Mouse (Mus musculus): ENCODE results near the gene Papss2. TPM values are rescaled to one million over a fixed set of nuclear protein-coding genes. Genes with fewer than 3 reads are reported as not detected.

Papss2 gene
- polyA plus RNA-seq, 1 experiment from 2014 or later: 2.9 TPM

- Histone ChIP-seq H3K9me3 (ENCODE audit: low read length) (no peaks in the 10 kb centered on the region), H3K4me2 (replicated peaks; ENCODE audit: low read depth, low read length) (no peak overlapping the region), H3K27ac (ENCODE audit: low read length) (no peak overlapping the region), H3K4me3 (ENCODE audit: low read depth, low read length) (no peak overlapping the region), H3K4me1 (ENCODE audit: insufficient read depth, low read depth, low read length) (no peaks in the 10 kb centered on the region), H3K36me3 (ENCODE audit: insufficient read depth, low read length) (no peaks in the 10 kb centered on the region), H3K27me3 (replicated peaks; ENCODE audit: insufficient read depth, low read length) (no peaks in the 10 kb centered on the region), H3K9ac (replicated peaks; ENCODE audit: low read depth) (no peak overlapping the region)
- ATAC-seq (no peak), DNase-seq (ENCODE audit: low spot score) (no peak)
- 39% methylated on average over 13 of the region's 13 CpGs for WGBS
- no peak for TF ChIP-seq CTCF (IDR thresholded peaks at IDR 0.05)
- TF ChIP-seq EP300 (IDR thresholded peaks at IDR 0.05): no peak
Observed at GRCm38 (mm10) chr19:32638276-32638903, 42.8 kb downstream of the Papss2 start.

- H3K4me1 ChIP-seq (ENCODE audit: insufficient read depth, low read depth, low read length): no peaks in the 10 kb centered on the region
- DNase-seq (ENCODE audit: low spot score): no peak
- no peaks in the 10 kb centered on the region for H3K27me3 ChIP-seq (replicated peaks; ENCODE audit: insufficient read depth, low read length)
- WGBS: 87% methylated on average over 7 of the region's 7 CpGs
- H3K36me3 ChIP-seq (ENCODE audit: insufficient read depth, low read length): no peaks in the 10 kb centered on the region
- no peak overlapping the region for H3K4me3 ChIP-seq (ENCODE audit: low read depth, low read length)
- no peak for TF ChIP-seq CTCF (IDR thresholded peaks at IDR 0.05)
- no peak for TF ChIP-seq EP300 (IDR thresholded peaks at IDR 0.05)
- no peaks in the 10 kb centered on the region for H3K9me3 ChIP-seq (ENCODE audit: low read length)
- H3K9ac ChIP-seq (replicated peaks; ENCODE audit: low read depth): no peak overlapping the region
- no peak for ATAC-seq
- H3K27ac ChIP-seq (ENCODE audit: low read length): no peak overlapping the region
- no peak overlapping the region for H3K4me2 ChIP-seq (replicated peaks; ENCODE audit: low read depth, low read length)
Observed at GRCm38 (mm10) chr19:32641535-32641934, 45.9 kb downstream of the Papss2 start.

GRCm38 (mm10) chr19:32641995-32642394 lies 46.4 kb downstream of the Papss2 start:
- no peak for ATAC-seq

GRCm38 (mm10) chr19:32643642-32644041 lies 48.1 kb downstream of the Papss2 start:
- H3K9ac ChIP-seq (replicated peaks; ENCODE audit: low read depth): no peak overlapping the region
- 90% methylated on average over 3 of the region's 3 CpGs for WGBS
- DNase-seq (ENCODE audit: low spot score): no peak
- no peaks in the 10 kb centered on the region for H3K4me1 ChIP-seq (ENCODE audit: insufficient read depth, low read depth, low read length)
- no peak overlapping the region for H3K4me2 ChIP-seq (replicated peaks; ENCODE audit: low read depth, low read length)
- no peak overlapping the region for H3K4me3 ChIP-seq (ENCODE audit: low read depth, low read length)
- no peaks in the 10 kb centered on the region for H3K27me3 ChIP-seq (replicated peaks; ENCODE audit: insufficient read depth, low read length)
- H3K36me3 ChIP-seq (ENCODE audit: insufficient read depth, low read length): no peaks in the 10 kb centered on the region
- no peak overlapping the region for H3K27ac ChIP-seq (ENCODE audit: low read length)
- no peaks in the 10 kb centered on the region for H3K9me3 ChIP-seq (ENCODE audit: low read length)
- ATAC-seq: no peak
- no peak for TF ChIP-seq CTCF (IDR thresholded peaks at IDR 0.05)
- no peak for TF ChIP-seq EP300 (IDR thresholded peaks at IDR 0.05)

More at GRCm38 (mm10) chr19:32641995-32642394, 46.4 kb downstream of the Papss2 start:
- Histone ChIP-seq H3K36me3 (ENCODE audit: insufficient read depth, low read length) (no peaks in the 10 kb centered on the region), H3K27ac (ENCODE audit: low read length) (no peak overlapping the region), H3K4me1 (ENCODE audit: insufficient read depth, low read depth, low read length) (no peaks in the 10 kb centered on the region), H3K27me3 (replicated peaks; ENCODE audit: insufficient read depth, low read length) (no peaks in the 10 kb centered on the region), H3K9ac (replicated peaks; ENCODE audit: low read depth) (no peak overlapping the region), H3K9me3 (ENCODE audit: low read length) (no peaks in the 10 kb centered on the region), H3K4me3 (ENCODE audit: low read depth, low read length) (no peak overlapping the region), H3K4me2 (replicated peaks; ENCODE audit: low read depth, low read length) (no peak overlapping the region)
- TF ChIP-seq CTCF (IDR thresholded peaks at IDR 0.05) (no peak), EP300 (IDR thresholded peaks at IDR 0.05) (no peak)
- DNase-seq (ENCODE audit: low spot score): no peak
- WGBS: 87% methylated on average over 8 of the region's 8 CpGs

- no peak overlapping the region for H3K27ac ChIP-seq (ENCODE audit: low read length)
- ATAC-seq: no peak
- no peak overlapping the region for H3K4me3 ChIP-seq (ENCODE audit: low read depth, low read length)
- WGBS: 76% methylated on average over 7 of the region's 7 CpGs
- H3K36me3 ChIP-seq (ENCODE audit: insufficient read depth, low read length): no peaks in the 10 kb centered on the region
- DNase-seq (ENCODE audit: low spot score): no peak
- no peak for TF ChIP-seq EP300 (IDR thresholded peaks at IDR 0.05)
- TF ChIP-seq CTCF (IDR thresholded peaks at IDR 0.05): no peak
- no peaks in the 10 kb centered on the region for H3K9me3 ChIP-seq (ENCODE audit: low read length)
- H3K9ac ChIP-seq (replicated peaks; ENCODE audit: low read depth): no peak overlapping the region
- H3K27me3 ChIP-seq (replicated peaks; ENCODE audit: insufficient read depth, low read length): no peaks in the 10 kb centered on the region
- H3K4me2 ChIP-seq (replicated peaks; ENCODE audit: low read depth, low read length): no peak overlapping the region
- no peaks in the 10 kb centered on the region for H3K4me1 ChIP-seq (ENCODE audit: insufficient read depth, low read depth, low read length)
Observed at GRCm38 (mm10) chr19:32645939-32646338, 50.3 kb downstream of the Papss2 start.

GRCm38 (mm10) chr19:32646382-32646781 lies 50.8 kb downstream of the Papss2 start:
- TF ChIP-seq EP300 (IDR thresholded peaks at IDR 0.05) (no peak), CTCF (IDR thresholded peaks at IDR 0.05) (no peak)
- DNase-seq (ENCODE audit: low spot score) (no peak), ATAC-seq (no peak)
- no peaks in the 10 kb centered on the region for H3K9me3 ChIP-seq (ENCODE audit: low read length)
- H3K4me3 ChIP-seq (ENCODE audit: low read depth, low read length): no peak overlapping the region
- H3K27ac ChIP-seq (ENCODE audit: low read length): no peak overlapping the region
- H3K4me1 ChIP-seq (ENCODE audit: insufficient read depth, low read depth, low read length): no peaks in the 10 kb centered on the region
- 70% methylated on average over 3 of the region's 3 CpGs for WGBS
- no peak overlapping the region for H3K4me2 ChIP-seq (replicated peaks; ENCODE audit: low read depth, low read length)
- no peaks in the 10 kb centered on the region for H3K27me3 ChIP-seq (replicated peaks; ENCODE audit: insufficient read depth, low read length)
- no peak overlapping the region for H3K9ac ChIP-seq (replicated peaks; ENCODE audit: low read depth)
- H3K36me3 ChIP-seq (ENCODE audit: insufficient read depth, low read length): no peaks in the 10 kb centered on the region
